Mouse (Mus musculus) left cerebral cortex, adult 8-10 months (tissue): ENCODE data around the gene Runx3. TPM values are rescaled to one million over a fixed set of nuclear protein-coding genes. Genes with fewer than 3 reads are reported as not detected.

Experiments used
- DNase-seq, 2 experiments: peaks; one replicate each; pipeline ENCODE4 v3.0.0; 2022; ENCODE audit warnings: low spot score in 2 of 2
- total RNA-seq, 4 experiments: library from RNA; stranded (reverse); gene quantifications; 2 replicates each; pipeline ENCODE4 v1.2.4; 2022

Gene Runx3
- total RNA-seq, 4 experiments from 2014 or later: 0.27 to 0.30 TPM; not detected in 2

GRCm38 (mm10) chr4:135113656-135114055, 6.8 kb upstream of the Runx3 start:
- DNase-seq: no peak

GRCm38 (mm10) chr4:135114301-135114700, 6.2 kb upstream of the Runx3 start:
- DNase-seq: no peak

- no peak for DNase-seq
Observed at GRCm38 (mm10) chr4:135115426-135116170, 4.9 kb upstream of the Runx3 start.

GRCm38 (mm10) chr4:135116391-135116790, 4.1 kb upstream of the Runx3 start:
- DNase-seq: no peak

GRCm38 (mm10) chr4:135117846-135118245, 2.6 kb upstream of the Runx3 start:
- no peak for DNase-seq

- DNase-seq: no peak
Observed at GRCm38 (mm10) chr4:135118855-135119474, 1.5 kb upstream of the Runx3 start.

GRCm38 (mm10) chr4:135123721-135124120, 3.3 kb downstream of the Runx3 start:
- no peak for DNase-seq

GRCm38 (mm10) chr4:135124732-135125131, 4.3 kb downstream of the Runx3 start:
- DNase-seq: no peak

- DNase-seq: no peak
Observed at GRCm38 (mm10) chr4:135125152-135125551, 4.7 kb downstream of the Runx3 start.

GRCm38 (mm10) chr4:135126385-135126784, 5.9 kb downstream of the Runx3 start:
- no peak for DNase-seq

- no peak for DNase-seq
Observed at GRCm38 (mm10) chr4:135128841-135129520, 8.5 kb downstream of the Runx3 start.

GRCm38 (mm10) chr4:135130156-135130555, 9.7 kb downstream of the Runx3 start:
- DNase-seq: no peak

- no peak for DNase-seq
Observed at GRCm38 (mm10) chr4:135131145-135131544, 10.7 kb downstream of the Runx3 start.

GRCm38 (mm10) chr4:135132797-135133196, 12.3 kb downstream of the Runx3 start:
- DNase-seq: no peak

GRCm38 (mm10) chr4:135133711-135134110, 13.3 kb downstream of the Runx3 start:
- DNase-seq: no peak

GRCm38 (mm10) chr4:135135331-135135730, 14.9 kb downstream of the Runx3 start:
- no peak for DNase-seq

GRCm38 (mm10) chr4:135136202-135136601, 15.8 kb downstream of the Runx3 start:
- no peak for DNase-seq

GRCm38 (mm10) chr4:135136612-135137011, 16.2 kb downstream of the Runx3 start:
- no peak for DNase-seq

- DNase-seq: no peak
Observed at GRCm38 (mm10) chr4:135140647-135141515, 20.4 kb downstream of the Runx3 start.

- DNase-seq: no peak
Observed at GRCm38 (mm10) chr4:135141720-135142119, 21.3 kb downstream of the Runx3 start.

GRCm38 (mm10) chr4:135146734-135147133, 26.3 kb downstream of the Runx3 start:
- DNase-seq: no peak
